Comparison of ENCODE assay signal across 29 mouse cellular contexts in genomic region chr15:52863494-52863893, GRCm38 (mm10).
DNase-seq lines count a peak whose midpoint lies in the region; ATAC-seq and TF ChIP-seq lines count a peak whose summit lies in the region.
"Had no signal": no experiment of that assay in that cellular context is flagged by ENCODE, and none has a peak within 500 bp of the region (broad histone marks: within the 10 kb centered on the region; RNA-seq: fewer than 3 reads in every experiment).

No protein-coding gene starts in this region.

- no peak overlapping the region for H3K27ac ChIP-seq in lung, postnatal 0 days (ENCODE audit: low read length)
- H3K27ac ChIP-seq in forebrain, postnatal 0 days (ENCODE audit: low read depth, low read length): no peak overlapping the region
- H3K27ac ChIP-seq: hindbrain, embryonic 12.5 days; kidney, embryonic 15.5 days; liver, embryonic 14.5 days; midbrain, embryonic 12.5 days; neural tube, embryonic 12.5 days had no signal

- TF ChIP-seq CTCF in lung, postnatal 0 days (IDR thresholded peaks at IDR 0.05): peak; percentile 32
- TF ChIP-seq CTCF in lung, adult 2 months (IDR thresholded peaks at IDR 0.05; ENCODE audit: insufficient read depth, low read length): no peak
- peak; percentile 49 for TF ChIP-seq CTCF in Patski (IDR thresholded peaks at IDR 0.05)
- no peak for TF ChIP-seq CTCF in forebrain, postnatal 0 days (IDR thresholded peaks at IDR 0.05; ENCODE audit: low read depth)

- WGBS in lung, postnatal 0 days: 79% methylated on average over 4 of the region's 4 CpGs
- 83% methylated on average over 4 of the region's 4 CpGs for WGBS in lung, adult 2 months
- 86% methylated on average over 4 of the region's 4 CpGs for WGBS in forebrain, postnatal 0 days

- H3K9me3 ChIP-seq in lung, postnatal 0 days (ENCODE audit: low read length): no peaks in the 10 kb centered on the region
- H3K9me3 ChIP-seq in forebrain, postnatal 0 days (ENCODE audit: low read length): no peaks in the 10 kb centered on the region
- H3K9me3 ChIP-seq: hindbrain, embryonic 12.5 days; kidney, embryonic 15.5 days; megakaryocyte, embryonic 14.5 days; midbrain, embryonic 12.5 days; neural tube, embryonic 12.5 days had no signal

- no peaks in the 10 kb centered on the region for H3K4me1 ChIP-seq in lung, postnatal 0 days (ENCODE audit: insufficient read depth, low read depth, low read length)
- H3K4me1 ChIP-seq in lung, adult 2 months (ENCODE audit: control insufficient read depth, insufficient read depth, low read length): no peaks in the 10 kb centered on the region
- no peaks in the 10 kb centered on the region for H3K4me1 ChIP-seq in forebrain, postnatal 0 days (ENCODE audit: insufficient read depth)
- H3K4me1 ChIP-seq: hindbrain, embryonic 12.5 days; kidney, embryonic 15.5 days; megakaryocyte, embryonic 14.5 days; midbrain, embryonic 12.5 days; neural tube, embryonic 12.5 days had no signal

- TF ChIP-seq POLR2A in lung, adult 2 months (IDR thresholded peaks at IDR 0.05; ENCODE audit: borderline replicate concordance, extremely low read depth, low read depth, low read length): no peak

- ATAC-seq in lung, postnatal 0 days: no peak
- ATAC-seq in Patski: no peak
- no peak for ATAC-seq in forebrain, postnatal 0 days
- ATAC-seq: forebrain, embryonic 14.5 days had no signal

- in situ Hi-C loops in Patski (cut with MboI; ENCODE audit: low pct_unique_long_range_greater_than_20kb): no loop called here

- no peak overlapping the region for H3K4me2 ChIP-seq in lung, postnatal 0 days (replicated peaks; ENCODE audit: low read depth, low read length)
- H3K4me2 ChIP-seq in forebrain, postnatal 0 days (ENCODE audit: low read depth): no peak overlapping the region
- H3K4me2 ChIP-seq: heart, embryonic 11.5 days; hindbrain, embryonic 12.5 days; kidney, embryonic 15.5 days; midbrain, embryonic 12.5 days; neural tube, embryonic 12.5 days had no signal

- H3K4me3 ChIP-seq in lung, postnatal 0 days (ENCODE audit: low read depth, low read length): no peak overlapping the region
- H3K4me3 ChIP-seq in lung, adult 2 months (replicated peaks; ENCODE audit: extremely low read depth, low read depth, low read length): no peak overlapping the region
- H3K4me3 ChIP-seq in forebrain, postnatal 0 days (ENCODE audit: low read depth, low read length): no peak overlapping the region
- H3K4me3 ChIP-seq: hindbrain, embryonic 12.5 days; kidney, embryonic 15.5 days; megakaryocyte, embryonic 14.5 days; midbrain, embryonic 12.5 days; myocyte; neural tube, embryonic 12.5 days had no signal

- H3K27me3 ChIP-seq in lung, postnatal 0 days (replicated peaks; ENCODE audit: insufficient read depth, low read length): no peaks in the 10 kb centered on the region
- no peaks in the 10 kb centered on the region for H3K27me3 ChIP-seq in Patski
- no peaks in the 10 kb centered on the region for H3K27me3 ChIP-seq in splenic B cell, adult 2 months (ENCODE audit: control insufficient read depth, insufficient read depth, low read length, poor library complexity, severe bottlenecking)
- H3K27me3 ChIP-seq in forebrain, postnatal 0 days (ENCODE audit: insufficient read depth, low read length): no peaks in the 10 kb centered on the region
- H3K27me3 ChIP-seq: hindbrain, embryonic 12.5 days; kidney, embryonic 15.5 days; megakaryocyte, embryonic 14.5 days; midbrain, embryonic 12.5 days; neural tube, embryonic 12.5 days had no signal

- no peak overlapping the region for H3K9ac ChIP-seq in lung, postnatal 0 days (replicated peaks; ENCODE audit: low read depth)
- H3K9ac ChIP-seq in forebrain, postnatal 0 days: no peak overlapping the region
- H3K9ac ChIP-seq: hindbrain, embryonic 12.5 days; kidney, embryonic 15.5 days; liver, embryonic 14.5 days; midbrain, embryonic 12.5 days; neural tube, embryonic 12.5 days had no signal

- POLR2A ChIA-PET in Patski (lab: Charles Lee): no interaction called here

- no peak for TF ChIP-seq EP300 in lung, postnatal 0 days (IDR thresholded peaks at IDR 0.05)

- CTCF ChIA-PET in Patski (lab: Charles Lee): interaction anchor here (1.2 kb wide), 1 partner anchor 11 kb away, joined by 3 read pairs; no protein-coding TSS in a partner anchor

- H3K36me3 ChIP-seq in lung, postnatal 0 days (ENCODE audit: insufficient read depth, low read length): no peaks in the 10 kb centered on the region
- no peaks in the 10 kb centered on the region for H3K36me3 ChIP-seq in splenic B cell, adult 2 months (ENCODE audit: control insufficient read depth, insufficient read depth, low read length, poor library complexity, severe bottlenecking)
- no peaks in the 10 kb centered on the region for H3K36me3 ChIP-seq in forebrain, postnatal 0 days (ENCODE audit: insufficient read depth)
- H3K36me3 ChIP-seq: hindbrain, embryonic 12.5 days; kidney, embryonic 15.5 days; midbrain, embryonic 12.5 days; neural tube, embryonic 12.5 days had no signal

- DNase-seq in adrenal gland, postnatal 14 days: peak; percentile 14
- no peak for DNase-seq in adrenal gland, postnatal 25 days
- DNase-seq in lung, postnatal 0 days (ENCODE audit: low spot score): no peak
- DNase-seq in lung, adult 2 months: no peak
- DNase-seq in Patski (ENCODE audit: low read depth, low spot score): no peak
- peak; percentile 2 for DNase-seq in splenic B cell, adult 2 months (ENCODE audit: low read depth, low spot score)
- DNase-seq in spleen, postnatal 36 days (ENCODE audit: low spot score in 2 of 2): no peak
- no peak for DNase-seq in forebrain, postnatal 0 days
- DNase-seq: cerebellum, adult 2 months; cerebellum, postnatal 25 days; gastrocnemius, postnatal 25 days; heart, adult 11 months; heart, postnatal 36 days; kidney, adult 18-20 months; kidney, postnatal 36 days; liver; lung, postnatal 4 days; right cerebral cortex, adult 18-20 months; spleen, adult 18-20 months; thymus, postnatal 36 days had no signal

Comparison
In these comparisons a context has a peak if more than half of its experiments do, and no peak if none do; other contexts are left out.
1. DNase-seq: peak in adrenal gland, postnatal 14 days (single experiment) and splenic B cell, adult 2 months (single experiment); none in adrenal gland, postnatal 25 days (single experiment), lung, postnatal 0 days (single experiment), lung, adult 2 months (single experiment), Patski (single experiment), spleen, postnatal 36 days (0 of 2) and forebrain, postnatal 0 days (single experiment).
2. CTCF ChIP-seq: peak in lung, postnatal 0 days (single experiment) and Patski (single experiment); none in lung, adult 2 months (single experiment) and forebrain, postnatal 0 days (single experiment).